Comparison of ENCODE assay signal across 9 mouse cellular contexts in genomic region chr7:111370421-111370887, GRCm38 (mm10).
DNase-seq lines count a peak whose midpoint lies in the region; ATAC-seq lines count a peak whose summit lies in the region.
"Had no signal": no experiment of that assay in that cellular context is flagged by ENCODE, and none has a peak within 500 bp of the region (broad histone marks: within the 10 kb centered on the region; RNA-seq: fewer than 3 reads in every experiment).

No protein-coding gene starts in this region.

- 27% methylated on average over 2 of the region's 2 CpGs for WGBS in heart, embryonic 12.5 days
- 8% methylated on average over 2 of the region's 2 CpGs for WGBS in heart, embryonic 16.5 days
- WGBS in intestine, embryonic 15.5 days: 49% methylated on average over 2 of the region's 2 CpGs

- no peaks in the 10 kb centered on the region for H3K9me3 ChIP-seq in heart, embryonic 12.5 days (replicated peaks)
- H3K9me3 ChIP-seq in heart, embryonic 16.5 days (replicated peaks; ENCODE audit: control insufficient read depth, low read length): no peaks in the 10 kb centered on the region
- no peaks in the 10 kb centered on the region for H3K9me3 ChIP-seq in intestine, embryonic 15.5 days

- no peak overlapping the region for H3K9ac ChIP-seq in heart, embryonic 12.5 days
- H3K9ac ChIP-seq in heart, embryonic 16.5 days (ENCODE audit: low read length): 0 out of 2 replicates have a peak overlapping the region, but pooled peaks have one; percentile 15
- no peak overlapping the region for H3K9ac ChIP-seq in intestine, embryonic 15.5 days

- H3K27ac ChIP-seq in heart, embryonic 12.5 days (ENCODE audit: poor library complexity, severe bottlenecking): no peak overlapping the region
- H3K27ac ChIP-seq in heart, embryonic 16.5 days (ENCODE audit: low read length): peak overlapping the region; percentile 49; the same call in 1 of the 2 replicates
- H3K27ac ChIP-seq in intestine, embryonic 15.5 days: no peak overlapping the region

- peaks cover 17% of the 10 kb centered on the region; the same call in 1 of the 2 replicates for H3K4me1 ChIP-seq in heart, embryonic 12.5 days (replicated peaks)
- H3K4me1 ChIP-seq in heart, embryonic 16.5 days (ENCODE audit: control insufficient read depth, insufficient read depth, low read length): peaks cover 9% of the 10 kb centered on the region
- no peaks in the 10 kb centered on the region for H3K4me1 ChIP-seq in intestine, embryonic 15.5 days (replicated peaks)

- no peaks in the 10 kb centered on the region for H3K36me3 ChIP-seq in heart, embryonic 12.5 days
- no peaks in the 10 kb centered on the region for H3K36me3 ChIP-seq in heart, embryonic 16.5 days (ENCODE audit: control insufficient read depth, insufficient read depth)
- H3K36me3 ChIP-seq in intestine, embryonic 15.5 days: no peaks in the 10 kb centered on the region

- DNase-seq in heart, adult 11 months: peak; percentile 93
- peak; percentile 43 for DNase-seq in testis, postnatal 10 days (ENCODE audit: low spot score)
- DNase-seq in testis, postnatal 14 days (ENCODE audit: low spot score): no peak
- DNase-seq in urinary bladder, postnatal 10 days (ENCODE audit: low spot score): no peak
- DNase-seq in spleen, postnatal 36 days (ENCODE audit: low spot score in 2 of 2): no peak
- DNase-seq: lung, adult 18-20 months had no signal

- 0 out of 2 replicates have a peak, but pooled peaks cover 3% of the 10 kb centered on the region for H3K27me3 ChIP-seq in heart, embryonic 12.5 days (replicated peaks)
- no peaks in the 10 kb centered on the region for H3K27me3 ChIP-seq in heart, embryonic 16.5 days (ENCODE audit: control insufficient read depth, insufficient read depth, low read length)
- no peaks in the 10 kb centered on the region for H3K27me3 ChIP-seq in intestine, embryonic 15.5 days (replicated peaks)

- no peak overlapping the region for H3K4me2 ChIP-seq in heart, embryonic 12.5 days
- no peak overlapping the region for H3K4me2 ChIP-seq in heart, embryonic 16.5 days (ENCODE audit: low read depth, low read length)
- H3K4me2 ChIP-seq in intestine, embryonic 15.5 days (replicated peaks): no peak overlapping the region

- no peak for ATAC-seq in heart, embryonic 12.5 days (ENCODE audit: insufficient number of reproducible peaks, low FRiP score)
- ATAC-seq in heart, embryonic 16.5 days (replicated peaks; ENCODE audit: extremely low read depth, insufficient read depth, low FRiP score): peak; percentile 49; the same call in 1 of the 2 replicates
- ATAC-seq in intestine, embryonic 15.5 days: no peak

- H3K4me3 ChIP-seq in heart, embryonic 12.5 days: no peak overlapping the region
- no peak overlapping the region for H3K4me3 ChIP-seq in heart, embryonic 16.5 days (ENCODE audit: low read length)
- H3K4me3 ChIP-seq in intestine, embryonic 15.5 days (replicated peaks): no peak overlapping the region

Comparison
In these comparisons a context has a peak if more than half of its experiments do, and no peak if none do; other contexts are left out.
1. DNase-seq: peak in heart, adult 11 months (single experiment) and testis, postnatal 10 days (single experiment); none in testis, postnatal 14 days (single experiment), urinary bladder, postnatal 10 days (single experiment) and spleen, postnatal 36 days (0 of 2).